In genomic region chr4:149597641-149598208, GRCm38 (mm10) we compare ENCODE assay signal across 12 mouse cellular contexts. TPM values are rescaled to one million over a fixed set of nuclear protein-coding genes. Genes with fewer than 3 reads are reported as not detected.
DNase-seq lines count a peak whose midpoint lies in the region; ATAC-seq and TF ChIP-seq lines count a peak whose summit lies in the region.
"Had no signal": no experiment of that assay in that cellular context is flagged by ENCODE, and none has a peak within 500 bp of the region (broad histone marks: within the 10 kb centered on the region; RNA-seq: fewer than 3 reads in every experiment).

No protein-coding gene starts in this region.

- WGBS in forebrain, postnatal 0 days: 71% methylated on average over 12 of the region's 12 CpGs
- 81% methylated on average over 12 of the region's 12 CpGs for WGBS in forebrain, embryonic 11.5 days

- TF ChIP-seq CTCF in forebrain, postnatal 0 days (IDR thresholded peaks at IDR 0.05; ENCODE audit: low read depth): no peak

- no peak overlapping the region for H3K27ac ChIP-seq in forebrain, postnatal 0 days (ENCODE audit: low read depth, low read length)
- no peak overlapping the region for H3K27ac ChIP-seq in forebrain, embryonic 11.5 days (ENCODE audit: low read depth, low read length)
- H3K27ac ChIP-seq: embryonic facial prominence, embryonic 12.5 days; intestine, embryonic 15.5 days had no signal

- H3K4me2 ChIP-seq in forebrain, postnatal 0 days (ENCODE audit: low read depth): no peak overlapping the region
- no peak overlapping the region for H3K4me2 ChIP-seq in forebrain, embryonic 11.5 days (ENCODE audit: low read depth, low read length, severe bottlenecking)
- H3K4me2 ChIP-seq: embryonic facial prominence, embryonic 12.5 days; intestine, embryonic 15.5 days had no signal

- H3K36me3 ChIP-seq in forebrain, postnatal 0 days (ENCODE audit: insufficient read depth): no peaks in the 10 kb centered on the region
- no peaks in the 10 kb centered on the region for H3K36me3 ChIP-seq in forebrain, embryonic 11.5 days (ENCODE audit: control insufficient read depth, insufficient read depth, low read length)
- H3K36me3 ChIP-seq: embryonic facial prominence, embryonic 12.5 days; intestine, embryonic 15.5 days had no signal

- no peak overlapping the region for H3K4me3 ChIP-seq in forebrain, postnatal 0 days (ENCODE audit: low read depth, low read length)
- H3K4me3 ChIP-seq in forebrain, embryonic 11.5 days (ENCODE audit: low read depth, low read length): no peak overlapping the region
- H3K4me3 ChIP-seq: embryonic facial prominence, embryonic 12.5 days; intestine, embryonic 15.5 days; megakaryocyte, embryonic 14.5 days had no signal

- ATAC-seq in forebrain, postnatal 0 days: 0 out of 2 replicates have a peak, but pooled peaks have one; percentile 18
- ATAC-seq in forebrain, embryonic 11.5 days (replicated peaks; ENCODE audit: low FRiP score): no peak
- ATAC-seq in megakaryocyte progenitor cell, adult 5-6 weeks (replicated peaks; ENCODE audit: poor library complexity): peak; percentile 34; the same call in 1 of the 2 replicates
- ATAC-seq in activated CD4-positive, CD25-positive, alpha-beta regulatory T cell, adult 4 months: no peak
- ATAC-seq: intestine, embryonic 15.5 days had no signal

- no peaks in the 10 kb centered on the region for H3K4me1 ChIP-seq in forebrain, postnatal 0 days (ENCODE audit: insufficient read depth)
- H3K4me1 ChIP-seq in forebrain, embryonic 11.5 days (replicated peaks; ENCODE audit: control insufficient read depth, insufficient read depth, low read length): 0 out of 2 replicates have a peak, but pooled peaks cover 2% of the 10 kb centered on the region

- no peaks in the 10 kb centered on the region for H3K9me3 ChIP-seq in forebrain, postnatal 0 days (ENCODE audit: low read length)
- no peaks in the 10 kb centered on the region for H3K9me3 ChIP-seq in forebrain, embryonic 11.5 days (ENCODE audit: control insufficient read depth, low read length)
- H3K9me3 ChIP-seq: embryonic facial prominence, embryonic 12.5 days; intestine, embryonic 15.5 days had no signal

- no peak for DNase-seq in forebrain, postnatal 0 days
- DNase-seq in forebrain, embryonic 11.5 days (ENCODE audit: low spot score): no peak
- peak; percentile 28 to 48 for DNase-seq in kidney, postnatal 25 days
- DNase-seq in kidney, adult 18-20 months: no peak
- DNase-seq in gonadal fat pad, adult 2 months (ENCODE audit: low read depth): peak; percentile 66
- DNase-seq in right cerebral cortex, postnatal 36 days (ENCODE audit: low spot score in 2 of 2): no peak
- DNase-seq: cerebellum, adult 11 months had no signal

- H3K9ac ChIP-seq in forebrain, postnatal 0 days: no peak overlapping the region
- no peak overlapping the region for H3K9ac ChIP-seq in forebrain, embryonic 11.5 days (ENCODE audit: low read length)
- H3K9ac ChIP-seq: embryonic facial prominence, embryonic 12.5 days; intestine, embryonic 15.5 days had no signal

- H3K27me3 ChIP-seq in forebrain, postnatal 0 days (ENCODE audit: insufficient read depth, low read length): no peaks in the 10 kb centered on the region
- H3K27me3 ChIP-seq in forebrain, embryonic 11.5 days (ENCODE audit: control insufficient read depth, insufficient read depth, low read length): no peaks in the 10 kb centered on the region
- H3K27me3 ChIP-seq: embryonic facial prominence, embryonic 12.5 days; intestine, embryonic 15.5 days had no signal

RNA-seq across cellular contexts. Expression of gene Clstn1, which starts 11.5 kb away (rescaled TPM):
- 367 and 451 TPM in 2 replicates for total RNA-seq in forebrain, postnatal 0 days (2014; rRNA removed)
- polyA plus RNA-seq in forebrain, postnatal 0 days (2015; fragmentation: Nextera tagmentation; extraction: Ambion mirVana): 142 and 179 TPM in 2 replicates
- 48.1 and 48.4 TPM in 2 replicates for polyA plus RNA-seq in forebrain, embryonic 11.5 days (2014; fragmentation: Nextera tagmentation; extraction: Ambion mirVana)
- polyA plus RNA-seq in gonadal fat pad, adult 2 months (2012; rRNA removed): 31.8 and 53.1 TPM in 2 replicates
- 2.2 and 4.0 TPM in 2 replicates for total RNA-seq in megakaryocyte progenitor cell, adult 5-6 weeks (2015)
- 4.1 and 5.9 TPM in 2 replicates for total RNA-seq in megakaryocyte progenitor cell, adult 5-6 weeks (2017)
- polyA plus RNA-seq in activated CD4-positive, CD25-positive, alpha-beta regulatory T cell, adult 4 months (2017; shearing (Covaris generic)): 1 to 10 TPM; 4.8 to 4.9 TPM

Comparison
In these comparisons a context has a peak if more than half of its experiments do, and no peak if none do; other contexts are left out.
1. ATAC-seq: peak in forebrain, postnatal 0 days (single experiment) and megakaryocyte progenitor cell, adult 5-6 weeks (single experiment); none in forebrain, embryonic 11.5 days (single experiment) and activated CD4-positive, CD25-positive, alpha-beta regulatory T cell, adult 4 months (single experiment).
2. DNase-seq: peak in kidney, postnatal 25 days (2 of 2) and gonadal fat pad, adult 2 months (single experiment); none in forebrain, postnatal 0 days (single experiment), forebrain, embryonic 11.5 days (single experiment), kidney, adult 18-20 months (single experiment) and right cerebral cortex, postnatal 36 days (0 of 2).